Comparison of ENCODE assay signal across 8 mouse cellular contexts in genomic region chr1:74098004-74099000, GRCm38 (mm10). TPM values are rescaled to one million over a fixed set of nuclear protein-coding genes. Genes with fewer than 3 reads are reported as not detected.
DNase-seq lines count a peak whose midpoint lies in the region; ATAC-seq and TF ChIP-seq lines count a peak whose summit lies in the region.

No protein-coding gene starts in this region.

- H3K27ac ChIP-seq in ES-E14 (ENCODE audit: insufficient read depth, low read depth, low read length, poor library complexity, severe bottlenecking) = no peak overlapping the region
- H3K27ac ChIP-seq in embryonic facial prominence, embryonic 11.5 days (replicated peaks; ENCODE audit: low read depth, low read length) = peak overlapping the region; percentile 14
- H3K27ac ChIP-seq in hindbrain, embryonic 10.5 days = peak overlapping the region; percentile 92
- H3K27ac ChIP-seq in limb, embryonic 11.5 days (replicated peaks; ENCODE audit: low read depth, low read length) = no peak overlapping the region
- H3K27ac ChIP-seq in midbrain, embryonic 13.5 days = peak overlapping the region; percentile 76

- peak overlapping the region; percentile 67 for H3K9ac ChIP-seq in ES-E14 (ENCODE audit: insufficient read depth, low read depth, low read length, poor library complexity, severe bottlenecking)
- peak overlapping the region; percentile 79 for H3K9ac ChIP-seq in embryonic facial prominence, embryonic 11.5 days (replicated peaks; ENCODE audit: low read length)
- H3K9ac ChIP-seq in limb, embryonic 11.5 days (ENCODE audit: low read length) = peak overlapping the region; percentile 89
- H3K9ac ChIP-seq in midbrain, embryonic 13.5 days (replicated peaks) = peak overlapping the region; percentile 72

- peak; percentile 35 for ATAC-seq in embryonic facial prominence, embryonic 11.5 days (replicated peaks; ENCODE audit: insufficient number of reproducible peaks, low FRiP score, low TSS enrichment, low read depth)
- ATAC-seq in limb, embryonic 11.5 days (ENCODE audit: insufficient number of reproducible peaks, low FRiP score, low TSS enrichment, low read depth) = peak; percentile 17; the same call in 1 of the 2 replicates
- ATAC-seq in midbrain, embryonic 13.5 days = peak; percentile 75

- peak; percentile 36 to 60 for DNase-seq in heart, adult 18-20 months
- DNase-seq in heart, adult 9 months (ENCODE audit: low spot score in 2 of 2) = no peak
- DNase-seq in ES-E14 (ENCODE audit: low read depth, low spot score) = no peak
- DNase-seq in embryonic facial prominence, embryonic 11.5 days (ENCODE audit: low spot score) = peak; percentile 76
- peak; percentile 76 for DNase-seq in hindbrain, embryonic 10.5 days (ENCODE audit: low spot score)
- DNase-seq in limb, embryonic 11.5 days (ENCODE audit: low spot score) = peak; percentile 83
- DNase-seq in thymus, postnatal 36 days = peak; percentile 39 to 51

- in situ Hi-C loops in ES-E14 (cut with MboI; ENCODE audit: low sequenced_read_pairs in 2 of 2, unreplicated experiment in 2 of 2) = no loop called here

- no peaks in the 10 kb centered on the region for H3K9me3 ChIP-seq in ES-E14 (ENCODE audit: control insufficient read depth, insufficient read depth, low read depth, low read length)
- H3K9me3 ChIP-seq in embryonic facial prominence, embryonic 11.5 days (replicated peaks; ENCODE audit: control insufficient read depth, low read length) = no peaks in the 10 kb centered on the region
- H3K9me3 ChIP-seq in hindbrain, embryonic 10.5 days = no peaks in the 10 kb centered on the region
- no peaks in the 10 kb centered on the region for H3K9me3 ChIP-seq in limb, embryonic 11.5 days (ENCODE audit: control insufficient read depth, low read length)
- H3K9me3 ChIP-seq in midbrain, embryonic 13.5 days = no peaks in the 10 kb centered on the region

- H3K4me3 ChIP-seq in ES-E14 (ENCODE audit: insufficient read depth in 1 of 2, low read depth in 1 of 2, low read length in 2 of 2, poor library complexity in 1 of 2, severe bottlenecking in 1 of 2) = peak overlapping the region; percentile 64 to 87
- H3K4me3 ChIP-seq in embryonic facial prominence, embryonic 11.5 days (ENCODE audit: low read depth, low read length) = peak overlapping the region; percentile 48
- peak overlapping the region; percentile 70 for H3K4me3 ChIP-seq in hindbrain, embryonic 10.5 days
- H3K4me3 ChIP-seq in limb, embryonic 11.5 days (ENCODE audit: low read depth, low read length) = peak overlapping the region; percentile 60
- H3K4me3 ChIP-seq in midbrain, embryonic 13.5 days (replicated peaks) = peak overlapping the region; percentile 55

- WGBS in embryonic facial prominence, embryonic 11.5 days = under 1% methylated on average over 58 of the region's 58 CpGs
- under 1% methylated on average over 58 of the region's 58 CpGs for WGBS in hindbrain, embryonic 10.5 days
- WGBS in limb, embryonic 11.5 days = under 1% methylated on average over 44 of the region's 58 CpGs
- under 1% methylated on average over 58 of the region's 58 CpGs for WGBS in midbrain, embryonic 13.5 days

- H3K27me3 ChIP-seq in embryonic facial prominence, embryonic 11.5 days (ENCODE audit: control insufficient read depth, insufficient read depth, low read length) = 0 out of 2 replicates have a peak, but pooled peaks cover 4% of the 10 kb centered on the region
- peaks cover 75% of the 10 kb centered on the region for H3K27me3 ChIP-seq in hindbrain, embryonic 10.5 days (ENCODE audit: insufficient read depth, poor library complexity, severe bottlenecking)
- H3K27me3 ChIP-seq in limb, embryonic 11.5 days (ENCODE audit: control insufficient read depth, insufficient read depth, low read length) = no peaks in the 10 kb centered on the region
- peaks cover 42% of the 10 kb centered on the region for H3K27me3 ChIP-seq in midbrain, embryonic 13.5 days

- peak overlapping the region; percentile 91 for H3K4me2 ChIP-seq in embryonic facial prominence, embryonic 11.5 days (ENCODE audit: low read depth, low read length)
- peak overlapping the region; percentile 98 for H3K4me2 ChIP-seq in limb, embryonic 11.5 days (ENCODE audit: low read depth, severe bottlenecking)
- H3K4me2 ChIP-seq in midbrain, embryonic 13.5 days (replicated peaks) = peak overlapping the region; percentile 92

- no peaks in the 10 kb centered on the region for H3K36me3 ChIP-seq in ES-E14 (ENCODE audit: control insufficient read depth, insufficient read depth, low read length, poor library complexity, severe bottlenecking)
- no peaks in the 10 kb centered on the region for H3K36me3 ChIP-seq in embryonic facial prominence, embryonic 11.5 days (replicated peaks; ENCODE audit: control insufficient read depth, insufficient read depth, low read depth, low read length)
- H3K36me3 ChIP-seq in hindbrain, embryonic 10.5 days = no peaks in the 10 kb centered on the region
- H3K36me3 ChIP-seq in limb, embryonic 11.5 days (ENCODE audit: control insufficient read depth, insufficient read depth, low read length) = no peaks in the 10 kb centered on the region
- H3K36me3 ChIP-seq in midbrain, embryonic 13.5 days = no peaks in the 10 kb centered on the region

- H3K4me1 ChIP-seq in ES-E14 (ENCODE audit: control insufficient read depth in 2 of 2, insufficient read depth in 2 of 2, low read length in 2 of 2, poor library complexity in 1 of 2) = peaks cover 2 to 17% of the 10 kb centered on the region in 2 experiments; a peak in 3 of 4 replicates
- H3K4me1 ChIP-seq in embryonic facial prominence, embryonic 11.5 days (ENCODE audit: control insufficient read depth, insufficient read depth, low read length) = peaks cover 10% of the 10 kb centered on the region
- H3K4me1 ChIP-seq in hindbrain, embryonic 10.5 days (replicated peaks) = peaks cover 84% of the 10 kb centered on the region
- peaks cover 52% of the 10 kb centered on the region for H3K4me1 ChIP-seq in limb, embryonic 11.5 days (ENCODE audit: control insufficient read depth, insufficient read depth, low read length)
- H3K4me1 ChIP-seq in midbrain, embryonic 13.5 days (replicated peaks) = peaks cover 59% of the 10 kb centered on the region

TF ChIP-seq in ES-E14, 5 proteins besides CTCF, POLR2A, EP300 and RAD21:
- no peak for TF ChIP-seq MAFK (IDR thresholded peaks at IDR 0.05; ENCODE audit: insufficient read depth, low read depth, low read length)
- no peak for TF ChIP-seq HCFC1 (IDR thresholded peaks at IDR 0.05; ENCODE audit: borderline replicate concordance, insufficient read depth, low read length)
- no peak for TF ChIP-seq CHD2 (IDR thresholded peaks at IDR 0.05; ENCODE audit: low read depth, low read length)
- TF ChIP-seq ZNF384 (IDR thresholded peaks at IDR 0.05; ENCODE audit: low read depth, low read length) = no peak
- TF ChIP-seq ZC3H11A (IDR thresholded peaks at IDR 0.05; ENCODE audit: borderline replicate concordance, low read depth, low read length) = no peak

RNA-seq across cellular contexts. Expression of gene Tns1, which starts 25.9 kb away (rescaled TPM):
- 100 to 1,000 TPM; 636 to 666 TPM for total RNA-seq in heart, adult 18-20 months (2021)
- 9.5 and 10.0 TPM in 2 replicates for total RNA-seq in ES-E14 (2012; rRNA removed)
- polyA plus RNA-seq in embryonic facial prominence, embryonic 11.5 days (2014; fragmentation: Nextera tagmentation; extraction: Ambion mirVana) = 21.1 and 21.6 TPM in 2 replicates
- polyA plus RNA-seq in hindbrain, embryonic 10.5 days (2016; fragmentation: Nextera tagmentation; extraction: Ambion mirVana) = 15.1 and 15.3 TPM in 2 replicates
- 36.3 and 36.9 TPM in 2 replicates for polyA plus RNA-seq in limb, embryonic 11.5 days (2014; fragmentation: Nextera tagmentation; extraction: Ambion mirVana)
- polyA plus RNA-seq in midbrain, embryonic 13.5 days (2015; fragmentation: Nextera tagmentation; extraction: Ambion mirVana) = 9.6 and 13.2 TPM in 2 replicates

RNA-seq across cellular contexts. Expression of gene Rufy4, which starts 27.0 kb away (rescaled TPM):
- total RNA-seq in heart, adult 18-20 months (2021) = under 1 TPM; 0.84 to 0.95 TPM
- 0.11 TPM in 1 of 2 replicates, not detected in the other for total RNA-seq in ES-E14 (2012; rRNA removed)
- polyA plus RNA-seq in embryonic facial prominence, embryonic 11.5 days (2014; fragmentation: Nextera tagmentation; extraction: Ambion mirVana) = 0.11 and 0.28 TPM in 2 replicates
- 0.31 and 0.37 TPM in 2 replicates for polyA plus RNA-seq in hindbrain, embryonic 10.5 days (2016; fragmentation: Nextera tagmentation; extraction: Ambion mirVana)
- 0.07 TPM in 1 of 2 replicates, not detected in the other for polyA plus RNA-seq in limb, embryonic 11.5 days (2014; fragmentation: Nextera tagmentation; extraction: Ambion mirVana)
- 0.31 and 0.42 TPM in 2 replicates for polyA plus RNA-seq in midbrain, embryonic 13.5 days (2015; fragmentation: Nextera tagmentation; extraction: Ambion mirVana)

RNA-seq across cellular contexts. Expression of gene Cxcr2, which starts 55.5 kb away (rescaled TPM):
- under 1 TPM in 1 of 2 experiments, not detected in 1; 0.44 TPM for total RNA-seq in heart, adult 18-20 months (2021)
- 0.22 TPM in 1 of 2 replicates, not detected in the other for total RNA-seq in ES-E14 (2012; rRNA removed)
- polyA plus RNA-seq in embryonic facial prominence, embryonic 11.5 days (2014; fragmentation: Nextera tagmentation; extraction: Ambion mirVana) = 0.07 and 0.08 TPM in 2 replicates
- 0.11 and 0.18 TPM in 2 replicates for polyA plus RNA-seq in hindbrain, embryonic 10.5 days (2016; fragmentation: Nextera tagmentation; extraction: Ambion mirVana)
- polyA plus RNA-seq in limb, embryonic 11.5 days (2014; fragmentation: Nextera tagmentation; extraction: Ambion mirVana) = 0.08 and 0.14 TPM in 2 replicates
- polyA plus RNA-seq in midbrain, embryonic 13.5 days (2015; fragmentation: Nextera tagmentation; extraction: Ambion mirVana) = 0.09 TPM in 2 replicates

Comparison
In these comparisons a context has a peak if more than half of its experiments do, and no peak if none do; other contexts are left out.
1. DNase-seq: peak in heart, adult 18-20 months (2 of 2), embryonic facial prominence, embryonic 11.5 days (single experiment), hindbrain, embryonic 10.5 days (single experiment), limb, embryonic 11.5 days (single experiment) and thymus, postnatal 36 days (2 of 2); none in heart, adult 9 months (0 of 2) and ES-E14 (single experiment).
2. H3K27ac ChIP-seq: peak in embryonic facial prominence, embryonic 11.5 days (single experiment), hindbrain, embryonic 10.5 days (single experiment) and midbrain, embryonic 13.5 days (single experiment); none in ES-E14 (single experiment) and limb, embryonic 11.5 days (single experiment).
3. ATAC-seq: peak in every context shown above with its lines; median percentile 75 in midbrain, embryonic 13.5 days; 35 in embryonic facial prominence, embryonic 11.5 days; 17 in limb, embryonic 11.5 days.
4. Peak in every context shown above with its lines, with median percentiles within 50 percentile points of each other: H3K4me3 ChIP-seq, H3K9ac ChIP-seq and H3K4me2 ChIP-seq.